Mouse (Mus musculus) limb, embryonic 12.5 days (tissue): ENCODE measurements around the gene Kif18b. TPM values are rescaled to one million over a fixed set of nuclear protein-coding genes. Genes with fewer than 3 reads are reported as not detected.

Experiments used
- ATAC-seq: fragments of 200-750 bp; cut with Nextera tagmentation; 2 replicates; pipeline ENCODE4 v1.8.0; 2017; ENCODE audit warnings: low read depth, moderate TSS enrichment; ENCODE audit not compliant: insufficient number of reproducible peaks, insufficient read depth, low FRiP score, low TSS enrichment
- H3K27ac ChIP-seq: fragments of 300-500 bp; sonication (generic); 2 replicates; pipeline ENCODE4 v1.5.1; 2016; ENCODE audit warnings: mild to moderate bottlenecking, moderate library complexity
- H3K27me3 ChIP-seq: fragments of 300-500 bp; sonication (generic); 2 replicates; pipeline ENCODE4 v1.6.1; 2016; ENCODE audit warnings: mild to moderate bottlenecking, moderate library complexity
- H3K36me3 ChIP-seq: fragments of 300-500 bp; sonication (generic); 2 replicates; pipeline ENCODE4 v1.6.1; 2016; ENCODE audit warnings: mild to moderate bottlenecking, moderate library complexity
- H3K4me1 ChIP-seq: fragments of 300-500 bp; sonication (generic); replicated peaks from 2 replicates; pipeline ENCODE4 v1.6.1; 2016
- H3K4me2 ChIP-seq: fragments of 300-500 bp; sonication (generic); 2 replicates; pipeline ENCODE4 v1.6.1; 2016; ENCODE audit warnings: mild to moderate bottlenecking, moderate library complexity
- H3K4me3 ChIP-seq: fragments of 300-500 bp; sonication (generic); replicated peaks from 2 replicates; pipeline ENCODE4 v1.5.1; 2016; ENCODE audit warnings: mild to moderate bottlenecking
- H3K9ac ChIP-seq: fragments of 300-500 bp; sonication (generic); replicated peaks from 2 replicates; pipeline ENCODE4 v1.6.1; 2016; ENCODE audit warnings: mild to moderate bottlenecking, moderate library complexity
- H3K9me3 ChIP-seq: fragments of 300-500 bp; sonication (generic); 2 replicates; pipeline ENCODE4 v1.6.1; 2016; ENCODE audit warnings: mild to moderate bottlenecking, moderate library complexity
- WGBS: fragments of 180-500 bp; shearing (Covaris S2); methylation state at CpG from one replicate; pipeline ENCODE4 v1.1.7; 2016; 5-methylcytosine and 5-hydroxymethylcytosine counted together
- polyA plus RNA-seq: library from polyadenylated mRNA; unstranded; fragments of >200 nt; fragmentation: Nextera tagmentation; extraction: Ambion mirVana; gene quantifications from 2 replicates; pipeline ENCODE4 v1.2.1, GENCODE M21; 2016

The Kif18b gene
- polyA plus RNA-seq, 1 experiment from 2014 or later, result 10.3 TPM

DNA sequence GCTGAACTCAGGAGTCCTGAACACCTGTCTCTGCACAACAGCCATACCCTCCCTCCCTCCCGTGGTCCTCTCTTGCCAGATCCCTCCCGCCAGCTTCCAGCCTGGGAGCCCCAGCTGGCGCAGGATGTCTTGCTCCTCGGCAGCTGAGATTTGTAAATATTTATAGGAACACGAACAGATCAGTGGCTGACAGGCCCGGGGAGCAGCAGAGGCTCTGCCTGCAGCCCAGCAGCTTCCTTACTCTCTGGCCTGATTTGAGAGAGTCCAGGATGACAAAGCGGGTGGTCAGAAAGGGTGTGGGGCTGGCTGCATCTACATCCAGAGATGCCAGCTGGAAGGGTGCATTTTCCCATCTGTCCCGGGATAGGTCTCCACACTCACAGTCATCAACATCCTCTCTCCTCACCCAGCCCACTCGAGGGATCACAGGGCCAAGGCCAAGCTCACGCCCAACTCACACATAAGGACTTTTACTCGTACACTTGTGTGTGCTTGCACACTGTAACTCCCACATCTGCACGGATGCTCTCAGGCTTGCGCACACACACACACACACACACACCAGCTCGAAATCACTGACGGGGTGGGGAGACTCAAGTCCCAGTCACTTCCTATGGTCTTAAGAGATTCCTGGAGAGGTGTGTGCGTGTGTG is 32.2 kb upstream of the Kif18b start:
- ATAC-seq, result no peak
- H3K27me3 ChIP-seq, result peaks cover 33% of the 10 kb centered on the region
- H3K36me3 ChIP-seq, result no peaks in the 10 kb centered on the region
- no peak overlapping the region for H3K4me3 ChIP-seq
- no peak overlapping the region for H3K27ac ChIP-seq
- H3K9me3 ChIP-seq, result no peaks in the 10 kb centered on the region
- H3K4me1 ChIP-seq, result peaks cover 7% of the 10 kb centered on the region; the same call in 1 of the 2 replicates
- WGBS, result 48% methylated on average over 16 of the region's 16 CpGs
- H3K4me2 ChIP-seq, result no peak overlapping the region
- H3K9ac ChIP-seq, result no peak overlapping the region

DNA sequence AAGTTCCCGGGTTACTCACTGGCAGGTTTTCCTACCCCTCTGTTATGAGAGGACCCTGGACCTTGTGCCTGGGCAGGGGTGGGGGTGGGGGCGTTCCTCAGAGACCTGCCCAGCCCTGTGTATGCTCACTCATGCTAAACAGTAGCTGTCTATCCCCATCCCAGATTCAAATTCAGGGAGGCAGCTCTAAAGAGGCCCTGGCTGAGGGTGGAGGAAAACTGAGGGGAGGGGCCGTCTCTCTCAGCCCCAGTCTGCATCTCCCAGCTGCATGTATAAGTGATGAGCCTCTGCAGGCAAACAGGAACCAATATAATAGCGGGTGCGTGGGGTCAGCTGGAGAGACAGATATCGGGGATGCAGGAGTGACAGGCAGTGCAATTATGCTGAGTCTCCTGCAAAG is 28.0 kb upstream of the Kif18b start:
- no peak overlapping the region for H3K27ac ChIP-seq
- no peak for ATAC-seq
- WGBS, result 42% methylated on average over 6 of the region's 6 CpGs

DNA sequence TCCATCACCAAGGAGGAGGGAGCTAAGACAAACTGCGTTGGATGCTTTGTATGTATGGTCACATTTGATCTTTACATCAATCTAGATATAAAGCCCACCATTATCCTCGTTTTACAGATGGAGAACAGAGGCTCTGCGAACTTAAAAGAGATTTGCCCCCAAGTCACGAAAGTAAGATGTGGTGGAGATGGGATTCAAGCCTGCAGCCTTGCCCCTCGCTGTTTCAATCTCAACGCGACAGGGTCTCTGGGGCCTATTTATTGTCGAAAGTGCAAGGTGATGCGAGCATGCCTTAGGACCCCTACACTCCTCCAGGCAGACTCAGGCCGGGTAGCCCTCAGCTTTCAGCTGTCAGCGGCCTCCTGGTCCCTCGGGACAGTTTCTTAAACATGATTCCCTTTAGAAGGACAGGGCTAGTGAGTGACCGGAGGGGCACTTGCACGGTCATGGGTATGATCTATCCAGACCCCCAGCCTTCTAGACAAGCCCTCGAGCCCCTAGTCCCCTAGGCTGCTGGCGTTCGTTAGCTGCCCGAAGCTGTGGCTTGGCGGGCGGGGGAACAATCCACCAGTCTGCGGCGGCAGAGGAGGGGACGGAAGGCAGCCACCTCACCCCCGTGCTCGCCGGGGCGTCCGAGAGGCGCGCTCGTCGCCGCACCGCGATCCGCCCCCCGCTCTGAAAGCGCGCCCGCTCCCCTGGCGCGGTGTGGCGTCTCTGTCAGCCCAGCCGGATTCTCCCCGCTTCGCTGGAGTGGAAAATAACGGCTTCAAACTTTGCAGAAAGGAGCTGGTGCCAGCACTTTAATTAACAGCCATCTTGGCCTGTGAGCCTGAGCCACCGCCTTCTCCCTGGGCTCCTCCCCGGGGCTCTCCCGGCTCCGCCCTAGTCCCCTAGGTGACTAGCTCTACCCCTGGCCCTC is 23.4 kb upstream of the Kif18b start:
- peaks cover 32% of the 10 kb centered on the region for H3K4me1 ChIP-seq
- H3K27me3 ChIP-seq, result peaks cover 99% of the 10 kb centered on the region
- no peak for ATAC-seq
- H3K9me3 ChIP-seq, result no peaks in the 10 kb centered on the region
- peak overlapping the region; percentile 67 for H3K9ac ChIP-seq
- 1% methylated on average over 51 of the region's 51 CpGs for WGBS
- peak overlapping the region; percentile 80 for H3K4me2 ChIP-seq
- H3K36me3 ChIP-seq, result no peaks in the 10 kb centered on the region
- H3K4me3 ChIP-seq, result peak overlapping the region; percentile 50
- H3K27ac ChIP-seq, result no peak overlapping the region

More for the DNA sequence above, 28.0 kb upstream of the Kif18b start:
- no peak overlapping the region; the same call in 1 of the 2 replicates for H3K9ac ChIP-seq
- H3K27me3 ChIP-seq, result peaks cover 75% of the 10 kb centered on the region
- no peaks in the 10 kb centered on the region for H3K36me3 ChIP-seq
- H3K4me3 ChIP-seq, result no peak overlapping the region
- no peaks in the 10 kb centered on the region for H3K9me3 ChIP-seq
- no peak overlapping the region for H3K4me2 ChIP-seq
- H3K4me1 ChIP-seq, result peaks cover 13% of the 10 kb centered on the region; the same call in 1 of the 2 replicates

DNA sequence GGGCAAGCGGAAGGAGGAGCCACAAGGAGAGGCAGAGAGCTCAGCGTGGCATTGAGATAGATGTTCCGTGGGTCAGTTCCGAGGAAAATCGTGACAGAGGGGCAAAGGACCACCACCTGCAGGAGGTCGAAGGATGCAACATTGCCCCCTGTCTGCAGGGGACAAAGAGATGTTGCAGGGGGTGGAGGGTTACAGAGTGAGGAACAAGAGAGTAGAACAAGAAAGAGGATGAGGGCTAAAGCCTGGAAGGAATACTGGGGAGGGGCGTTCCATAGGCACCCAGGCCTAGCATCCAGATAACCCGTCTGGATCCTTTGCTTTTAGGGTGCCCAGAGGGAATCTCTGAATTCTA is 22.0 kb upstream of the Kif18b start:
- no peaks in the 10 kb centered on the region for H3K9me3 ChIP-seq
- peaks cover 98% of the 10 kb centered on the region for H3K27me3 ChIP-seq
- WGBS, result 6% methylated on average over 8 of the region's 8 CpGs
- no peak overlapping the region for H3K9ac ChIP-seq
- H3K4me3 ChIP-seq, result peak overlapping the region; percentile 42
- H3K36me3 ChIP-seq, result no peaks in the 10 kb centered on the region
- peak; percentile 12; the same call in 1 of the 2 replicates for ATAC-seq
- peaks cover 32% of the 10 kb centered on the region for H3K4me1 ChIP-seq
- H3K27ac ChIP-seq, result no peak overlapping the region
- H3K4me2 ChIP-seq, result peak overlapping the region; percentile 58

DNA sequence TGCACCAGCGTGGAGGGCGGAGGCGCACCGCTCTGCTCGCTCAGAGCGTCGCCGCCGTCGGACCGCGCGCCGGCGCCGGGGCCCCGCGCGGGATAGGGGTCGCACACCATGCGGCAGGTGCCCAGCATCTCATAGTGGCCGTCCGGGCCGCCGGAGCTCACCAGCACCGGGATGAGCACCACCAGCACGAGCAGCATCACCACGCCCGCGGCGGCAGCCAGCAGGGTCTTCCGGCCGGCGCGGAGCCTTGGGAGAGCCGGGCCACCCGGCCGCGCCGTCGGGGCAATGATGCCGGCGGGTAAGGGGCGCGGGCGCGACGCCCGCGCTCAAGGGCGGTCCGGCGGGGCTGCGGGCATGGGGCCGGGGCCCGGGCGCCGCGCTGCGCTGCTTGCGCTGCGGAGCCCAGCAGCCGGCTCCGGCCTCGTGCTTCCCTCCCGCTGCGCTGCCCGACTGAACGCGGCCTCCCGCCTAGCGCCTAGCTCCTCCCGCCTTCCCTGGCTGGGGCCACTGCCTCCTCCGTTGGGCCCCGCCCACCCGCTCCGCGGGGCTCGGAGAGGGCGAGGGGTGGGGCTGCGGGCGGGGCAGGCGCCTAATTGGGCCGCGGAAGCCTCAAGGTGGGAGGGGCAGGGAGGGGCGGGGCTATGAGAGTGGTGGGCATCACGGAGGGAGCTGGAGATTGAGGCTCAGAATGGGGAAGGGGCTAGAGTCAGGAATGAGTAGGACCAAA is 21.5 kb upstream of the Kif18b start, which contains the start of gene C1ql1:
C1ql1 (minus strand) TSS at position 424 of the 727 bp plus-strand sequence.
- H3K4me2 ChIP-seq, result peak within 1 kb of the TSS; percentile 58
- peaks cover 98% of the 10 kb centered on the region for H3K27me3 ChIP-seq
- no peaks in the 10 kb centered on the region for H3K36me3 ChIP-seq
- H3K4me3 ChIP-seq, result peak within 1 kb of the TSS; percentile 42
- no peaks in the 10 kb centered on the region for H3K9me3 ChIP-seq
- peak; percentile 52 for ATAC-seq
- peaks cover 32% of the 10 kb centered on the region for H3K4me1 ChIP-seq
- WGBS, result under 1% methylated on average over 87 of the region's 87 CpGs
- H3K27ac ChIP-seq, result no peak within 1 kb of the TSS
- no peak within 1 kb of the TSS; the same call in 1 of the 2 replicates for H3K9ac ChIP-seq

DNA sequence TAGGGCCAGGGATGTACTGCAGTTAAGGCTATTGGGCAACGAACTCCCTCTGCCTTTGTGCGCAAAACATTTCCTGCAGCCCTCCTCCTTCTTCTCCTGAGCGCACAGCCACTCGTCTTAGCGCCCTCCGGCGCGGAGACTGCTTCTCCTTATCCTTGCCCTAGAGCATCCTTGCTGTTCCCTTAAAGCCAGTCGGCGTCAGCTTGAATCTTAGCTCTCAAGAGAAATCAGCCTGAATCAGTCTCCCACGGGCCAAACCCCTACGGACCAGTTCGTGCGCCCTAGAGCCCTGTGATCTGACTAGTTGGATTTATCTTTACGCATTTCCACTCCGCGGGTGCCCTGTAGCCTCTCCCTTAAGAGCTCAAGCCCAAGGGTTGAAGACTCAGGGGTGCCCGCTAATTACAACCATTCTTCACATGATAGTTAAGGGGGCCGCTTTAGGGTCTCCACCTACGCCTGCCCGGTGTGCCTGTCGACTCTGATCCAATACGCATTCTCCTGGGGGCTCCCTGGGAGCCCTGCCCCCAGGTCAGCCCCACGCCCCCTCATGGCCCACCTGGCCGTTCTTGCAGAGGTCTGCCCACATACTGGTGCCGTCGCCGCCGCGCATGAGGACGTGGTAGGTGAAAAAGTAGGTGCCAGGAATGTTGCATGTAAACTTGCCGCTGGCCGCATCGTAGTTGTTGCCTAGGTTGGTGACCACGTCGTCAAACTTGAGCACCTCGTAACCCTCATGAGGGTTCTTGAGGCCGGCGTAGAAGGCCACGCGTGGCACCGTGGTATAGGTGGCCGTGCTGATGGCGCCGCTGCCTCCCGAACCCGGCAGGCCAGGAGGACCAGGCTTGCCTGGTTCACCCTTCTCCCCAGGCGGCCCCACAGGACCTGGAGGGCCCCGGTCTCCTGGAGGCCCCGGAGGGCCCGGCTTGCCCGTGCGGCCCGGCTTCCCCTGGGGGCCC is 20.7 kb upstream of the Kif18b start:
- H3K36me3 ChIP-seq, result no peaks in the 10 kb centered on the region
- ATAC-seq, result no peak
- peaks cover 32% of the 10 kb centered on the region for H3K4me1 ChIP-seq
- 4% methylated on average over 54 of the region's 54 CpGs for WGBS
- H3K4me3 ChIP-seq, result peak overlapping the region; percentile 42
- H3K27me3 ChIP-seq, result peaks cover 98% of the 10 kb centered on the region
- no peak overlapping the region for H3K27ac ChIP-seq
- H3K4me2 ChIP-seq, result peak overlapping the region; percentile 58
- no peaks in the 10 kb centered on the region for H3K9me3 ChIP-seq
- H3K9ac ChIP-seq, result no peak overlapping the region; the same call in 1 of the 2 replicates

DNA sequence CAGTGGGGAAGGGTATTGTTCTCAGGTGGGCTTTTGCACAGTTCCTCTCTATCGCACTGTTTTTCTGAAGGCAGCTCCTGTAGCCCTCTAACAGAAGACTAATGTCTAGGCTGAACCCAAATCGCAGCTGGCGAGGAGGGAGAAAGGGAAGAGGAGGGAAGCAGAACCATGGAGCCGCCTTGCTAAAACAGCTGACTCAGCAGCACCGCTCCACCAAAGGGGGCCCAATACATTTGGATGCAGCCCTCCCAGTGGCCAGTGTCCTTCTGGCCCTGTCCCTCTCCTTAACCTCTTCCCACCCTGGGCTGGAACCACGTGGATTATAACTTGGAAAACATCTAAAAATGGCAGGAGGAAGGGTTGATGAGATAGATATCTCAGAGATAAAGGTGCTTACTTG is 16.3 kb upstream of the Kif18b start:
- H3K4me3 ChIP-seq, result no peak overlapping the region
- no peaks in the 10 kb centered on the region for H3K9me3 ChIP-seq
- peaks cover 44% of the 10 kb centered on the region for H3K4me1 ChIP-seq
- ATAC-seq, result no peak
- H3K9ac ChIP-seq, result no peak overlapping the region
- WGBS, result 49% methylated on average over 6 of the region's 6 CpGs
- H3K36me3 ChIP-seq, result no peaks in the 10 kb centered on the region
- H3K27me3 ChIP-seq, result peaks cover 77% of the 10 kb centered on the region
- H3K27ac ChIP-seq, result no peak overlapping the region
- no peak overlapping the region for H3K4me2 ChIP-seq

DNA sequence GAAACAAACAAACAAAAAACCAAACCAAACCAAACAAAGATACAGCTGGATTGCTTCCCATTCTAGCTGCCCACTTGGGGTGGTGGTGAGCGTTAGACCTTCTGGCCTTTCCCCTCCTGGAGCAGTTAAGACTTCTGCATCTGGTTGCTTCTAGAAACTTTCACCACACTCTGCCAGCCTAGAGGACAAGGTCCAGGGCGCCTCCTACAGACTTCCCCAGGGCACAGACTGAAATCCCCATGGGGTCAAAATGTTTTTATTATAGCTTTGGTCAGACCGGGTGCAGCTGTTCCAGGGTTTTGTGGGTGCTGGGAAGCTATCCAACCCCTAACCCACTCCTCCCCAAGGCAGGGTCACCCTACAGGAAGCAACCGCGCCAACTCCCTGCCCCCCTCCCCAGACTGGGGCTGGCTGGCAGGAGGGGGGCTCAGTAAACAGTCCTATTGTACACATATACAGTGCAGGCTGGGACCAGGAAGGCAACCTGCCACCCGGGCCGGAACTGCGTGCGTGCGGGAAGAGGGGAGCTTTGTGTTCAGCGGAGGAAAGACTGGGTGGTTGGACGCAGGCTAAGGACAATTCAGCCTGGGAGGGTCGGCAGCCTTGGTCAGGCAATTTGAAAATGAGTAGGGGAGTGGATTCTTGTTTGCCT is 14.2 kb upstream of the Kif18b start:
- WGBS, result 39% methylated on average over 13 of the region's 13 CpGs
- Histone ChIP-seq H3K9ac (0 out of 2 replicates have a peak overlapping the region, but pooled peaks have one; percentile 31), H3K4me3 (no peak overlapping the region), H3K27ac (no peak overlapping the region), H3K9me3 (no peaks in the 10 kb centered on the region), H3K36me3 (no peaks in the 10 kb centered on the region), H3K4me2 (0 out of 2 replicates have a peak overlapping the region, but pooled peaks have one; percentile 30), H3K4me1 (peaks cover 39% of the 10 kb centered on the region), H3K27me3 (peaks cover 64% of the 10 kb centered on the region)
- ATAC-seq, result no peak

DNA sequence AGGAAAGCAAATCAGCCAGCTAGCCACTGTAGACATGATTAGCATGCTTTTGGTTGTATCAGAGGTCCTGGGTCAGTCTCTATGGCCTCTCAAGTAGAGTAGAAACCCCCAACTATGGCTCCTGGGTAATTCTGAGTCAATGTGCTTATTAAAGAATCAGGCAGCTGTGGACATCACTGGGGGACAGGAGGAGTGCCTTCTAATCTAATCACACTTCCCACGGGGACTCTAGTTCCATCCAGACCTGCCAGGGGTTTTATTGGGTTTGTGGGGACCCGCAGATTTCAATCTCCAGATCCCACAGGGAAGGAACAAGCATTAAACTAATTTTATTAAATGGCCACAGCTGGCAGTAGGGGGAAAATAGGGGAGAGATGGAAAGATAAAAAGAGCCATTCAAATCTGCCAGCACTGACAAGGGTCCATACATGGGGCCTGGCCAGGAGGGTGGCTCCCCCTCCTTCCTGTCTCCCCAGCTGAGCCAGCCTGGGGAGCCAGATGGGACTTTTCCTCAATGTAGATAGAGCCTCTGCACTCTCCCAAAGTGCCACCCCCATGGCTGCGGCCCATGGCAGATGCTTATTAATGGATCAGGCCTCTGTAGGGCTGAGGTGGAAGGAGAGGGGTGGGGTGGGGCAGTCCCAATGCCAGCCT is 12.7 kb upstream of the Kif18b start:
- Histone ChIP-seq H3K27ac (no peak overlapping the region), H3K9me3 (no peaks in the 10 kb centered on the region)
- no peak; the same call in 1 of the 2 replicates for ATAC-seq

More for the DNA sequence above, 12.7 kb upstream of the Kif18b start:
- WGBS, result 44% methylated on average over 3 of the region's 3 CpGs
- no peaks in the 10 kb centered on the region for H3K36me3 ChIP-seq
- no peak overlapping the region; the same call in 1 of the 2 replicates for H3K9ac ChIP-seq
- no peak overlapping the region for H3K4me3 ChIP-seq
- H3K27me3 ChIP-seq, result peaks cover 52% of the 10 kb centered on the region
- H3K4me1 ChIP-seq, result peaks cover 40% of the 10 kb centered on the region
- H3K4me2 ChIP-seq, result no peak overlapping the region
